Mouse (Mus musculus) neural tube, embryonic 12.5 days (tissue): ENCODE measurements around the gene Zfp146. TPM values are rescaled to one million over a fixed set of nuclear protein-coding genes. Genes with fewer than 3 reads are reported as not detected.
"Not testable (repeated sequence)": the region's sequence is repeated elsewhere in the genome, so short reads cannot be mapped to it uniquely, and the experiment has no call there.

Experiments
- ATAC-seq: fragments of 200-750 bp; cut with Nextera tagmentation; 2 replicates; pipeline ENCODE4 v1.8.0; 2017; ENCODE audit warnings: low read depth, mild to moderate bottlenecking, moderate TSS enrichment, moderate library complexity; ENCODE audit not compliant: low FRiP score
- H3K27ac ChIP-seq: fragments of 300-500 bp; sonication (generic); 2 replicates; pipeline ENCODE4 v1.5.1; 2016
- H3K27me3 ChIP-seq: fragments of 300-500 bp; sonication (generic); replicated peaks from 2 replicates; pipeline ENCODE4 v1.6.1; 2016; ENCODE audit warnings: mild to moderate bottlenecking
- H3K36me3 ChIP-seq: fragments of 300-500 bp; sonication (generic); 2 replicates; pipeline ENCODE4 v1.6.1; 2016; ENCODE audit warnings: mild to moderate bottlenecking
- H3K4me1 ChIP-seq: fragments of 300-500 bp; sonication (generic); 2 replicates; pipeline ENCODE4 v1.6.1; 2016
- H3K4me2 ChIP-seq: fragments of 300-500 bp; sonication (generic); replicated peaks from 2 replicates; pipeline ENCODE4 v1.6.1; 2016; ENCODE audit warnings: mild to moderate bottlenecking
- H3K4me3 ChIP-seq: fragments of 300-500 bp; sonication (generic); 2 replicates; pipeline ENCODE4 v1.5.1; 2016
- H3K9ac ChIP-seq: fragments of 300-500 bp; sonication (generic); 2 replicates; pipeline ENCODE4 v1.6.1; 2016; ENCODE audit warnings: mild to moderate bottlenecking
- H3K9me3 ChIP-seq: fragments of 300-500 bp; sonication (generic); 2 replicates; pipeline ENCODE4 v1.6.1; 2016; ENCODE audit warnings: mild to moderate bottlenecking
- WGBS: fragments of 180-500 bp; shearing (Covaris S2); methylation state at CpG from one replicate; pipeline ENCODE4 v1.1.7; 2016; 5-methylcytosine and 5-hydroxymethylcytosine counted together
- polyA plus RNA-seq: library from polyadenylated mRNA; unstranded; fragments of >200 nt; fragmentation: Nextera tagmentation; extraction: Ambion mirVana; gene quantifications from 2 replicates; pipeline ENCODE4 v1.2.1, GENCODE M21; 2016

The Zfp146 gene
- 14.6 and 15.6 TPM in 2 replicates for polyA plus RNA-seq

GRCm38 (mm10) chr7:30169583-30170282 is at the start of gene Zfp146:
Gene Zfp146 (minus strand): TSS chr7:30169750.
- Histone ChIP-seq H3K4me3 (peak within 1 kb of the TSS; percentile 63), H3K27me3 (no peaks in the 10 kb centered on the region), H3K27ac (peak within 1 kb of the TSS; percentile 83), H3K9ac (peak within 1 kb of the TSS; percentile 82), H3K36me3 (peaks cover 32% of the 10 kb centered on the region), H3K9me3 (peaks cover 25% of the 10 kb centered on the region), H3K4me2 (peak within 1 kb of the TSS; percentile 66), H3K4me1 (peaks cover 6% of the 10 kb centered on the region)
- under 1% methylated on average over 36 of the region's 36 CpGs for WGBS
- peak; percentile 97 for ATAC-seq

GRCm38 (mm10) chr7:30217277-30217676 is 47.7 kb upstream of the Zfp146 start:
- 77% methylated on average over 2 of the region's 2 CpGs for WGBS
- no peak overlapping the region for H3K4me3 ChIP-seq
- H3K9ac ChIP-seq, result no peak overlapping the region
- H3K36me3 ChIP-seq, result peaks cover 3% of the 10 kb centered on the region; the same call in 1 of the 2 replicates
- H3K4me2 ChIP-seq, result no peak overlapping the region
- H3K9me3 ChIP-seq, result no peaks in the 10 kb centered on the region
- ATAC-seq, result peak; percentile 45; the same call in 1 of the 2 replicates
- no peak overlapping the region for H3K27ac ChIP-seq
- H3K27me3 ChIP-seq, result no peaks in the 10 kb centered on the region
- H3K4me1 ChIP-seq, result peaks cover 6% of the 10 kb centered on the region; the same call in 1 of the 2 replicates

- no peak overlapping the region for H3K4me3 ChIP-seq
- no peaks in the 10 kb centered on the region for H3K27me3 ChIP-seq
- ATAC-seq, result peak; percentile 83
- H3K9ac ChIP-seq, result no peak overlapping the region
- no peaks in the 10 kb centered on the region for H3K36me3 ChIP-seq
- no peaks in the 10 kb centered on the region for H3K9me3 ChIP-seq
- no peak overlapping the region for H3K27ac ChIP-seq
- peak overlapping the region; percentile 45 for H3K4me2 ChIP-seq
- peaks cover 6% of the 10 kb centered on the region; the same call in 1 of the 2 replicates for H3K4me1 ChIP-seq
- 1% methylated on average over 16 of the region's 16 CpGs for WGBS
Observed at GRCm38 (mm10) chr7:30216723-30217151, 47.2 kb upstream of the Zfp146 start.

- 85% methylated on average over 3 of the region's 3 CpGs for WGBS
- Histone ChIP-seq H3K9ac (no peak overlapping the region), H3K27ac (no peak overlapping the region), H3K4me2 (no peak overlapping the region), H3K4me3 (no peak overlapping the region), H3K9me3 (no peaks in the 10 kb centered on the region), H3K36me3 (no peaks in the 10 kb centered on the region), H3K27me3 (no peaks in the 10 kb centered on the region), H3K4me1 (peaks cover 6% of the 10 kb centered on the region; the same call in 1 of the 2 replicates)
- ATAC-seq, result no peak
Observed at GRCm38 (mm10) chr7:30215875-30216274, 46.3 kb upstream of the Zfp146 start.

- H3K4me1 ChIP-seq, result no peaks in the 10 kb centered on the region
- ATAC-seq, result no peak
- no peaks in the 10 kb centered on the region for H3K9me3 ChIP-seq
- no peak overlapping the region for H3K9ac ChIP-seq
- no peaks in the 10 kb centered on the region for H3K36me3 ChIP-seq
- H3K27ac ChIP-seq, result no peak overlapping the region
- H3K27me3 ChIP-seq, result no peaks in the 10 kb centered on the region
- no peak overlapping the region for H3K4me2 ChIP-seq
- WGBS, result 91% methylated on average over 3 of the region's 3 CpGs
- H3K4me3 ChIP-seq, result no peak overlapping the region
Observed at GRCm38 (mm10) chr7:30213881-30214280, 44.3 kb upstream of the Zfp146 start.

GRCm38 (mm10) chr7:30211025-30211424 is 41.5 kb upstream of the Zfp146 start:
- H3K4me1 ChIP-seq, result no peaks in the 10 kb centered on the region
- no peak overlapping the region for H3K4me2 ChIP-seq
- no peak overlapping the region for H3K27ac ChIP-seq
- ATAC-seq, result no peak
- no peak overlapping the region for H3K9ac ChIP-seq
- H3K27me3 ChIP-seq, result no peaks in the 10 kb centered on the region
- no peak overlapping the region for H3K4me3 ChIP-seq
- WGBS, result 29% methylated on average over 4 of the region's 4 CpGs
- no peaks in the 10 kb centered on the region for H3K36me3 ChIP-seq
- H3K9me3 ChIP-seq, result no peaks in the 10 kb centered on the region

- ATAC-seq, H3K27me3 ChIP-seq, H3K4me2 ChIP-seq, H3K36me3 ChIP-seq, H3K9me3 ChIP-seq, H3K4me1 ChIP-seq, H3K27ac ChIP-seq, H3K9ac ChIP-seq, H3K4me3 ChIP-seq: not testable (repeated sequence)
- 56% methylated on average over 5 of the region's 5 CpGs for WGBS
Observed at GRCm38 (mm10) chr7:30206364-30206763, 36.8 kb upstream of the Zfp146 start.

- no peak overlapping the region for H3K27ac ChIP-seq
- WGBS, result 3% methylated on average over 2 of the region's 2 CpGs
- H3K9ac ChIP-seq, result no peak overlapping the region
- no peaks in the 10 kb centered on the region for H3K9me3 ChIP-seq
- no peaks in the 10 kb centered on the region for H3K36me3 ChIP-seq
- ATAC-seq, result no peak
- H3K4me1 ChIP-seq, result no peaks in the 10 kb centered on the region
- H3K27me3 ChIP-seq, result no peaks in the 10 kb centered on the region
- H3K4me2 ChIP-seq, result no peak overlapping the region
- H3K4me3 ChIP-seq, result no peak overlapping the region
Observed at GRCm38 (mm10) chr7:30205383-30205782, 35.8 kb upstream of the Zfp146 start.

GRCm38 (mm10) chr7:30204380-30204779 is 34.8 kb upstream of the Zfp146 start:
- 44% methylated on average over 8 of the region's 8 CpGs for WGBS
- H3K27me3 ChIP-seq, result no peaks in the 10 kb centered on the region
- H3K4me1 ChIP-seq, result no peaks in the 10 kb centered on the region
- H3K9ac ChIP-seq, result no peak overlapping the region
- no peak overlapping the region for H3K27ac ChIP-seq
- H3K9me3 ChIP-seq, result no peaks in the 10 kb centered on the region
- no peak overlapping the region for H3K4me3 ChIP-seq
- H3K36me3 ChIP-seq, result no peaks in the 10 kb centered on the region
- no peak overlapping the region for H3K4me2 ChIP-seq
- ATAC-seq, result no peak

- Histone ChIP-seq H3K4me1 (no peaks in the 10 kb centered on the region), H3K4me3 (no peak overlapping the region), H3K27me3 (no peaks in the 10 kb centered on the region), H3K27ac (no peak overlapping the region), H3K9ac (no peak overlapping the region), H3K9me3 (no peaks in the 10 kb centered on the region), H3K4me2 (no peak overlapping the region), H3K36me3 (no peaks in the 10 kb centered on the region)
- ATAC-seq, result no peak
- WGBS, result 88% methylated on average over 11 of the region's 11 CpGs
Observed at GRCm38 (mm10) chr7:30202895-30203690, 33.5 kb upstream of the Zfp146 start.

GRCm38 (mm10) chr7:30200661-30201060 is 31.1 kb upstream of the Zfp146 start:
- not testable (repeated sequence) for ATAC-seq, H3K4me3 ChIP-seq, H3K9ac ChIP-seq, H3K27ac ChIP-seq, H3K36me3 ChIP-seq, H3K9me3 ChIP-seq, H3K4me2 ChIP-seq, H3K4me1 ChIP-seq, H3K27me3 ChIP-seq
- WGBS, result 88% methylated on average over 5 of the region's 5 CpGs

GRCm38 (mm10) chr7:30200200-30200599 is 30.6 kb upstream of the Zfp146 start:
- ATAC-seq, result no peak
- H3K27ac ChIP-seq, result no peak overlapping the region
- 88% methylated on average over 5 of the region's 5 CpGs for WGBS

More at GRCm38 (mm10) chr7:30200200-30200599, 30.6 kb upstream of the Zfp146 start:
- Histone ChIP-seq H3K4me3 (no peak overlapping the region), H3K9ac (no peak overlapping the region), H3K36me3 (no peaks in the 10 kb centered on the region), H3K4me1 (peaks cover 9% of the 10 kb centered on the region), H3K27me3 (no peaks in the 10 kb centered on the region), H3K9me3 (no peaks in the 10 kb centered on the region), H3K4me2 (no peak overlapping the region)
